Mouse (Mus musculus) heart, postnatal 0 days (tissue): ENCODE measurements around the gene Acadvl. TPM values are rescaled to one million over a fixed set of nuclear protein-coding genes. Genes with fewer than 3 reads are reported as not detected.

Experiments used
- ATAC-seq: fragments of 200-750 bp; cut with Nextera tagmentation; 2 replicates; pipeline ENCODE4 v1.8.0; 2017; ENCODE audit warnings: low read depth, moderate number of reproducible peaks, moderate library complexity; ENCODE audit not compliant: insufficient read depth
- DNase-seq: peaks from one replicate; pipeline ENCODE4 v3.0.0-alpha.2; 2016; ENCODE audit warnings: low spot score
- H3K27ac ChIP-seq: fragments of 300-500 bp; sonication (generic); 2 replicates; pipeline ENCODE4 v1.5.1; 2014; ENCODE audit warnings: low read depth, mild to moderate bottlenecking
- H3K27me3 ChIP-seq: fragments of 300-500 bp; sonication (generic); 2 replicates; pipeline ENCODE4 v1.6.1; 2014; ENCODE audit warnings: low read length, mixed read lengths; ENCODE audit not compliant: control insufficient read depth, insufficient read depth
- H3K36me3 ChIP-seq: fragments of 300-500 bp; sonication (generic); replicated peaks from 2 replicates; pipeline ENCODE4 v1.6.1; 2014; ENCODE audit warnings: low read length, mixed read lengths; ENCODE audit not compliant: control insufficient read depth, insufficient read depth
- H3K4me1 ChIP-seq: fragments of 300-500 bp; sonication (generic); 2 replicates; pipeline ENCODE4 v1.6.1; 2014; ENCODE audit warnings: antibody characterized with exemption; ENCODE audit not compliant: control insufficient read depth, insufficient read depth
- H3K4me2 ChIP-seq: fragments of 300-500 bp; sonication (generic); 2 replicates; pipeline ENCODE4 v1.6.1; 2014; ENCODE audit warnings: low read depth, mild to moderate bottlenecking, low read length, moderate library complexity
- H3K4me3 ChIP-seq: fragments of 300-500 bp; sonication (generic); 2 replicates; pipeline ENCODE4 v1.5.1; 2014; ENCODE audit warnings: low read depth, low read length
- H3K9ac ChIP-seq: fragments of 300-500 bp; sonication (generic); replicated peaks from 2 replicates; pipeline ENCODE4 v1.6.1; 2014; ENCODE audit warnings: low read depth, low read length, mixed read lengths
- H3K9me3 ChIP-seq: fragments of 300-500 bp; sonication (generic); replicated peaks from 2 replicates; pipeline ENCODE4 v1.6.1; 2016; ENCODE audit warnings: low read length; ENCODE audit not compliant: control insufficient read depth
- CTCF ChIP-seq: IDR thresholded peaks from 2 replicates; pipeline ENCODE4 v1.5.1; 2016; ENCODE audit warnings: antibody characterized with exemption, control low read depth, low read depth
- EP300 ChIP-seq: IDR thresholded peaks from 2 replicates; pipeline ENCODE4 v1.6.1; 2016; ENCODE audit warnings: antibody characterized with exemption, low read depth
- WGBS: fragments of 180-500 bp; shearing (Covaris S2); extraction: QIAGEN DNeasy Blood & Tissue Kit; methylation state at CpG from one replicate; pipeline ENCODE4 v1.1.7; 2014; 5-methylcytosine and 5-hydroxymethylcytosine counted together
- microRNA counts: library from miRNA; unstranded; fragments of <30 nt; microRNA quantifications from one replicate; lab custom pipeline; 2015
- microRNA-seq: library from miRNA; unstranded; fragments of <30 nt; microRNA quantifications from one replicate; pipeline ENCODE4, GENCODE M21; 2016
- polyA plus RNA-seq: library from polyadenylated mRNA; unstranded; fragments of >200 nt; fragmentation: Nextera tagmentation; extraction: Ambion mirVana; gene quantifications from 2 replicates; pipeline ENCODE4 v1.2.1, GENCODE M21; 2015
- total RNA-seq: library from RNA; depleted of rRNA; stranded (reverse); fragments of >200 nt; gene quantifications from 2 replicates; pipeline ENCODE4 v1.2.3, GENCODE M21; 2014; ENCODE audit warnings: low replicate concordance; rRNA removed

Acadvl gene
- total and polyA plus RNA-seq, 2 experiments from 2014 or later = 469 to 815 TPM

DNA sequence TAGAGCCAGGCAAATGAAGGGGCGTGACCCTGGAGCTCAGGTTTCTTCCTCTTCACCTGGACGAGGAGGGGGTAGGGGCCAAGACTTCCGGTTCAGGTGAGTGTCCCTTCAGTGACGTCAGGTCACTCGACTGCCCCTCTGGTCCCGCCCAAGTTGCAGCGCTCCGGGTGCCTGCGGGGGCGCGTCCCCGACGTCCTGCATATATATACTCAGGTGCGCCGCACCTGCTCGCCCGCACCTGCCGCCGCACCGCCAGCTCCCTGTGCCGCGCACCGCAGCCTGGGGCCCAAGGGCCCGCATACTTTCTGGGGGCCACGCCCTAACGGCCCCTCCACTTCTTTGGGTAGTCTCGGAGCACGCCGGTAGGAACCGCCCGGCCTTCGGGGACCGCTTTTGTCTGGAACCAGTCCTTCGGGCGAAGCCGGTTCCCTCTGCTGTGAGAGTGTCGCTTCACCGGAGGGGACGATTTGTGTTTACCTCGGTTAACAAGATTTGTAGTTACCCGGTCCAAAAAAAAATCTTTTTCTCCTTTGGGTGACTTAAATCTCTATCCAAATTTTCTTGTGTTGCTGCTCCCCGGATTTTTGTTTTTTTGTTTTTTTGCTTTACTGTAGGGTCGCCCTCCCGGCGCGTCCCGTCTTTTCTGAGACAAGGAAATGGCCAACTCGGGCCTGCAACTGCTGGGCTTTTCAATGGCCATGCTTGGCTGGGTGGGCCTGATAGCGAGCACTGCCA is 49.8 kb downstream of the Acadvl start:
- 5% methylated on average over 48 of the region's 49 CpGs for WGBS
- Histone ChIP-seq H3K4me3 (peak overlapping the region; percentile 44), H3K9me3 (no peaks in the 10 kb centered on the region), H3K4me1 (0 out of 2 replicates have a peak, but pooled peaks cover 10% of the 10 kb centered on the region), H3K9ac (no peak overlapping the region), H3K27ac (no peak overlapping the region), H3K4me2 (peak overlapping the region; percentile 65; the same call in 1 of the 2 replicates), H3K36me3 (peaks cover 25% of the 10 kb centered on the region), H3K27me3 (peaks cover 52% of the 10 kb centered on the region)
- TF ChIP-seq EP300 (no peak), CTCF (no peak)
- ATAC-seq (no peak), DNase-seq (no peak)

DNA sequence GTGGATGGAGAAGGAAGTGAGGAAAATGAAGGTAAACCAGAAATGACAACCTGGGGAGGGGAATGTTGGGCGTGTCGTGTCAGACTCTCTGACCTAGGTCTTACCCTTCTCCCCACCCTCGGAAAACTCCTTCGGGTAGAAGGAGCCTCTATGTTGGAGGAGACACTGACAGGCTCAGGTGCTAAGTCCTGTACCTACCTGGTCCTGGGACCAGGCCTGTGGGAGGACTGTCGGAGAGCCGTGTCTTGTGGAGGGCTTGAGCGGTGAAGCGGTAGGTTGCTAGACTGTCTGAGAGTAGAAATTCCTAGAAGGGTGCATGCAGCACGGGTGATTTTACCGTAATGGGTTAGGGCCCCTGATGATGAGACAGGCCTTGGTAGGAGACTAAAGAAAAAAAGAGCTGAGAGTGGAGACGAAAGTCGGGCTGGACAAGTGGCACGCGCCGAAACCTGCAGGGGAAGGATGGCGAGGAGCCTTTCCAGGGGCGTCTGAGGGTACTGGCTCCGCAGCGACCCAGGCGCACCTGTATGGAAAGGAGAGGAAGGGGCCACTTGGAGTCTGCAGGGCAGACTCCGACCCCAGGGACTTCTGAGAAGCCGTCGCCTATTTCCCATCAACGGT is 50.5 kb downstream of the Acadvl start, which contains the start of gene Cldn7:
TSS of gene Cldn7 (plus strand) at position 130 of the 621 bp plus-strand sequence.
- DNase-seq (no peak), ATAC-seq (no peak)
- WGBS = 13% methylated on average over 23 of the region's 24 CpGs
- TF ChIP-seq CTCF = no peak
- no peak for TF ChIP-seq EP300
- no peak within 1 kb of the TSS for H3K9ac ChIP-seq
- H3K27me3 ChIP-seq = peaks cover 52% of the 10 kb centered on the region
- H3K4me2 ChIP-seq = no peak within 1 kb of the TSS
- H3K9me3 ChIP-seq = no peaks in the 10 kb centered on the region
- H3K4me1 ChIP-seq = 0 out of 2 replicates have a peak, but pooled peaks cover 10% of the 10 kb centered on the region
- H3K4me3 ChIP-seq = peak within 1 kb of the TSS; percentile 10
- no peak within 1 kb of the TSS for H3K27ac ChIP-seq
- H3K36me3 ChIP-seq = peaks cover 19% of the 10 kb centered on the region

DNA sequence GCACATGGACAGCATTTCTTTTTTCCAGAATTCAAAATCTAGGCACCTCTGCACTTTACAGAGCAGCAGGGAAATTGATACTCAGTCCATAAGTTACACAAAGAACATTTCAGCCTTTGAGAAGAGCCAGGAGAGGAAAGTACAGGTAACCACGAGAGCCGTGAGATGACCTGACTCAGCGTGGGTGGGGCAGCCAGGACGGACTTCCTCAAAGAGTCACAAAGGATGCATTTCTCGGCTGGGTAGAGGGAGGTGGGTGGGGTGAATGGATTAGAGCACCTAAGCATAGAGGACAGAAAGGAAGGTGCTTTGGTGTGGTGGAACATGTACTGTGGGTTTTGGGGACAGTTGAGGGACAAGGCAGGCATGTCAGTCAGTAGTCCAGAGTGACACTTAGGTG is 53.4 kb downstream of the Acadvl start:
- Histone ChIP-seq H3K9ac (no peak overlapping the region), H3K27ac (no peak overlapping the region), H3K4me2 (no peak overlapping the region), H3K27me3 (peaks cover 49% of the 10 kb centered on the region), H3K36me3 (no peaks in the 10 kb centered on the region), H3K4me1 (0 out of 2 replicates have a peak, but pooled peaks cover 8% of the 10 kb centered on the region), H3K9me3 (no peaks in the 10 kb centered on the region), H3K4me3 (no peak overlapping the region)
- 27% methylated on average over 5 of the region's 5 CpGs for WGBS
- TF ChIP-seq CTCF (no peak), EP300 (no peak)
- no peak for DNase-seq
- no peak for ATAC-seq

DNA sequence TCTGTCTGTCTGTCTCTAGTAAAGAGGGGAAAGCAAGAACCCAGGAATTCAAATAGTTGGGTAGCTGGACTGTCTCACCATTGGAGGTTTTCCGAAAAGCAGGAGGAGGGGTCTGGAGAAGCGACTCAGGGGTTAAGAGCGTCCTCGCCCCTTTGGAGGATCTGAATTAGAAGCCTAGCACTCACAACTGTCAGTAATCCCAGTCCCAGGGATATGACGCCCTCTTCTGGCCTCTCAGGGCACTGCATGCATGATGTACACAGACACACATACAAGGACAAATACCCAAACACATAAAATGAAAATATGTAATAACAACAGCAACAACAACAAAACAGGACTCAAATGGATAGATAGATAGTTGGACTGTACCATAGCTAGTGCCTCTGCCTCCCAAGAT is 54.6 kb downstream of the Acadvl start:
- Histone ChIP-seq H3K4me1 (no peaks in the 10 kb centered on the region), H3K27me3 (peaks cover 37% of the 10 kb centered on the region), H3K9ac (no peak overlapping the region), H3K9me3 (no peaks in the 10 kb centered on the region), H3K36me3 (no peaks in the 10 kb centered on the region), H3K27ac (no peak overlapping the region), H3K4me3 (no peak overlapping the region), H3K4me2 (no peak overlapping the region)
- DNase-seq (no peak), ATAC-seq (no peak)
- WGBS = 25% methylated on average over 5 of the region's 5 CpGs
- TF ChIP-seq CTCF = peak; percentile 25; the same call in 1 of the 2 replicates
- TF ChIP-seq EP300 = no peak

MicroRNA genes within 50 kb of the gene (microRNA counts, 519-probe panel; counts per million panel counts)
- microRNA mmu-miR-324-3p (lab: Ali Mortazavi, UCI) = not detected
- 4,291 counts per million, percentile 54 among the panel's probes with 10 or more counts for microRNA mmu-miR-324-5p (lab: Ali Mortazavi, UCI)

Small RNA genes lying within 50 kb of the gene (microRNA-seq; reads per million reads assigned to microRNA genes)
- gene Gm44349 (not detected), gene Mir324 (2,205 reads per million, percentile 85 among the genes with 10 or more reads in this experiment)

Other genes with a start within 250 kb of the Acadvl start
Only the 30 nearest of the 38 such genes appear.
- 0.43 and 2.7 TPM in 2 replicates for gene Tmem102, start 209.8 kb downstream of the Acadvl start, total RNA-seq
- 2.6 TPM in 2 replicates for gene Tmem102, start 209.8 kb downstream of the Acadvl start, polyA plus RNA-seq
- gene Gm39566, start 200.1 kb downstream of the Acadvl start, total RNA-seq = not detected in 2 replicates
- not detected in 2 replicates for gene Gm39566, start 200.1 kb downstream of the Acadvl start, polyA plus RNA-seq
- gene Spem2, start 196.9 kb downstream of the Acadvl start, total RNA-seq = not detected in 2 replicates
- gene Spem2, start 196.9 kb downstream of the Acadvl start, polyA plus RNA-seq = not detected in 2 replicates
- gene Spem1, start 193.2 kb downstream of the Acadvl start, total RNA-seq = not detected in 2 replicates
- not detected in 2 replicates for gene Spem1, start 193.2 kb downstream of the Acadvl start, polyA plus RNA-seq
- gene Nlgn2, start 177.6 kb downstream of the Acadvl start, total RNA-seq = 4.5 and 10.1 TPM in 2 replicates
- 0.89 TPM in 2 replicates for gene Nlgn2, start 177.6 kb downstream of the Acadvl start, polyA plus RNA-seq
- gene Tmem256, start 176.9 kb downstream of the Acadvl start, total RNA-seq = 78.5 and 169 TPM in 2 replicates
- gene Tmem256, start 176.9 kb downstream of the Acadvl start, polyA plus RNA-seq = 411 and 424 TPM in 2 replicates
- 50.9 and 64.0 TPM in 2 replicates for gene Plscr3, start 169.0 kb downstream of the Acadvl start, total RNA-seq
- 60.5 and 62.3 TPM in 2 replicates for gene Plscr3, start 169.0 kb downstream of the Acadvl start, polyA plus RNA-seq
- 0.50 TPM in 1 of 2 replicates, not detected in the other for gene Tnk1, start 156.7 kb downstream of the Acadvl start, total RNA-seq
- not detected in 2 replicates for gene Tnk1, start 156.7 kb downstream of the Acadvl start, polyA plus RNA-seq
- not detected in 2 replicates for gene Tmem95, start 137.4 kb downstream of the Acadvl start, total RNA-seq
- not detected in 2 replicates for gene Tmem95, start 137.4 kb downstream of the Acadvl start, polyA plus RNA-seq
- 2.3 and 9.4 TPM in 2 replicates for gene Kctd11, start 134.0 kb downstream of the Acadvl start, total RNA-seq
- 1.9 and 2.3 TPM in 2 replicates for gene Kctd11, start 134.0 kb downstream of the Acadvl start, polyA plus RNA-seq
- 2.5 and 9.7 TPM in 2 replicates for gene Acap1, start 119.9 kb downstream of the Acadvl start, total RNA-seq
- gene Acap1, start 119.9 kb downstream of the Acadvl start, polyA plus RNA-seq = 2.5 TPM in 2 replicates
- gene 2810408A11Rik, start 114.4 kb downstream of the Acadvl start, total RNA-seq = 1.8 and 6.3 TPM in 2 replicates
- gene 2810408A11Rik, start 114.4 kb downstream of the Acadvl start, polyA plus RNA-seq = 2.8 and 3.9 TPM in 2 replicates
- gene Neurl4, start 114.3 kb downstream of the Acadvl start, total RNA-seq = 39.2 and 59.5 TPM in 2 replicates
- 3.6 and 4.5 TPM in 2 replicates for gene Neurl4, start 114.3 kb downstream of the Acadvl start, polyA plus RNA-seq
- 48.6 and 72.4 TPM in 2 replicates for gene Gps2, start 101.5 kb downstream of the Acadvl start, total RNA-seq
- 37.1 and 38.1 TPM in 2 replicates for gene Gps2, start 101.5 kb downstream of the Acadvl start, polyA plus RNA-seq
- gene Eif5a, start 93.5 kb downstream of the Acadvl start, total RNA-seq = 469 and 504 TPM in 2 replicates
- gene Eif5a, start 93.5 kb downstream of the Acadvl start, polyA plus RNA-seq = 961 and 973 TPM in 2 replicates
- gene Ybx2, start 79.6 kb downstream of the Acadvl start, total RNA-seq = 16.0 and 25.6 TPM in 2 replicates
- 4.9 and 7.9 TPM in 2 replicates for gene Ybx2, start 79.6 kb downstream of the Acadvl start, polyA plus RNA-seq
- gene Slc2a4, start 67.2 kb downstream of the Acadvl start, total RNA-seq = 235 and 267 TPM in 2 replicates
- 89.2 and 89.7 TPM in 2 replicates for gene Slc2a4, start 67.2 kb downstream of the Acadvl start, polyA plus RNA-seq
- gene Cldn7, start 50.6 kb downstream of the Acadvl start, total RNA-seq = 0.93 TPM in 1 of 2 replicates, not detected in the other
- 0.64 and 1.8 TPM in 2 replicates for gene Cldn7, start 50.6 kb downstream of the Acadvl start, polyA plus RNA-seq
- gene Ctdnep1, start 34.3 kb downstream of the Acadvl start, total RNA-seq = 43.0 and 45.6 TPM in 2 replicates
- gene Ctdnep1, start 34.3 kb downstream of the Acadvl start, polyA plus RNA-seq = 24.8 and 25.5 TPM in 2 replicates
- 77.7 and 108 TPM in 2 replicates for gene Elp5, start 32.9 kb downstream of the Acadvl start, total RNA-seq
- 89.8 and 96.1 TPM in 2 replicates for gene Elp5, start 32.9 kb downstream of the Acadvl start, polyA plus RNA-seq
- 208 and 305 TPM in 2 replicates for gene Gabarap, start 24.3 kb downstream of the Acadvl start, total RNA-seq
- gene Gabarap, start 24.3 kb downstream of the Acadvl start, polyA plus RNA-seq = 472 and 510 TPM in 2 replicates
- 27.4 and 54.8 TPM in 2 replicates for gene Phf23, start 19.6 kb downstream of the Acadvl start, total RNA-seq
- gene Phf23, start 19.6 kb downstream of the Acadvl start, polyA plus RNA-seq = 30.3 and 34.2 TPM in 2 replicates
- gene Dvl2, start 14.8 kb downstream of the Acadvl start, total RNA-seq = 10.8 TPM in 2 replicates
- 6.5 and 7.5 TPM in 2 replicates for gene Dvl2, start 14.8 kb downstream of the Acadvl start, polyA plus RNA-seq
- gene Dlg4, start 1.5 kb upstream of the Acadvl start, total RNA-seq = 3.4 and 10.3 TPM in 2 replicates
- 2.2 TPM in 2 replicates for gene Dlg4, start 1.5 kb upstream of the Acadvl start, polyA plus RNA-seq
- gene Asgr1, start 38.7 kb upstream of the Acadvl start, total RNA-seq = not detected in 2 replicates
- gene Asgr1, start 38.7 kb upstream of the Acadvl start, polyA plus RNA-seq = not detected in 2 replicates
- not detected in 2 replicates for gene Asgr2, start 77.2 kb upstream of the Acadvl start, total RNA-seq
- gene Asgr2, start 77.2 kb upstream of the Acadvl start, polyA plus RNA-seq = not detected in 2 replicates
- gene Mgl2, start 114.9 kb upstream of the Acadvl start, total RNA-seq = not detected in 2 replicates
- gene Mgl2, start 114.9 kb upstream of the Acadvl start, polyA plus RNA-seq = not detected in 2 replicates
- not detected in 2 replicates for gene Clec10a, start 140.8 kb upstream of the Acadvl start, total RNA-seq
- gene Clec10a, start 140.8 kb upstream of the Acadvl start, polyA plus RNA-seq = 0.45 and 0.47 TPM in 2 replicates
- gene Slc16a11, start 197.3 kb upstream of the Acadvl start, total RNA-seq = 3.1 TPM in 1 of 2 replicates, not detected in the other
- 0.25 and 0.58 TPM in 2 replicates for gene Slc16a11, start 197.3 kb upstream of the Acadvl start, polyA plus RNA-seq
- gene Slc16a13, start 205.7 kb upstream of the Acadvl start, total RNA-seq = 3.1 and 5.5 TPM in 2 replicates
- gene Slc16a13, start 205.7 kb upstream of the Acadvl start, polyA plus RNA-seq = 4.4 and 4.5 TPM in 2 replicates